Mouse (Mus musculus): ENCODE data around the gene Nrarp. TPM values are rescaled to one million over a fixed set of nuclear protein-coding genes. Genes with fewer than 3 reads are reported as not detected.

Gene Nrarp
- 9.5 TPM in 2 replicates for polyA plus RNA-seq (2015; fragmentation: Nextera tagmentation; extraction: Ambion mirVana)

DNA sequence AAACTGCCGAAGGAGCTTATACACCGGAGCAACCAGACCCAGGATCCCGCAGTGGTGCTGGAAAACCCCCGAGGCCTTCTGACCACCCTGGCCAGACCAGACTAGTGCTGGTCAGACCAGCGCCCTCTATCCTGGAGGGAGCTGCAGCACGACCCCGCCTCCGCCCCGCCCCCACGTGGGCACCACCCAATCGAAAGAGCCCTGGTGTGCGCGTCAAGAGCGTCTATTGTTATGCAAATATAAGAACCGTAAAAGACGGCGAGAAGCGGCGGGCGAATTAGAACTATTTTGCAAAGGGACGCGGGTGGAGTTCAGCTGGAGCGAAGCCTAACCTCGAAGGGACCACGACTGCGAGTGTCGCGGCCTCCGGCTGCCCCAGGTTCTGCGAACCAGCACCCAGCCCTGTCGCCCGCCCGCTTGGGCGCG, at the start of gene Nrarp:
TSS of gene Nrarp (plus strand) at position 281 of the 426 bp plus-strand sequence.
- DNase-seq (ENCODE audit: low spot score): peak; percentile 91

DNA sequence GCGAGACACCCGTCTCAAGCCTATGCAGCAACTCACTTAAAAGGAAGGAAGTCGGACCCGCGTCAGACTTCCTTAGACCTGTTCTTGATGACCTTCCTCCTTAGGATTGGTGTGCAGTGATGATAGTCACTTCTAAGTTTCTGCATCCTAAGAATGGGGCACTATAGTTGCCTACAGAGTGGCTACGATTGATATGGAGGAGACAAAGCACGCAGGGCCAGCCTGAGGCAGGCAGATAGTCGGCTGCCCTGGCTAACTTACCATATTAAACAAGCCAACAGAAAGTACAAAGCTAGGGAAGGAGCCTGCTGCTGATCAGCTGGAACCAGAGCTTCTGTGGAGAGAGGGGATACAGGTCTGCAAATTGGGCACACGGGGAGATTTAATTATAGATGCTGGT, 49.0 kb upstream of the Nrarp start:
- no peak for DNase-seq (ENCODE audit: low spot score)

DNA sequence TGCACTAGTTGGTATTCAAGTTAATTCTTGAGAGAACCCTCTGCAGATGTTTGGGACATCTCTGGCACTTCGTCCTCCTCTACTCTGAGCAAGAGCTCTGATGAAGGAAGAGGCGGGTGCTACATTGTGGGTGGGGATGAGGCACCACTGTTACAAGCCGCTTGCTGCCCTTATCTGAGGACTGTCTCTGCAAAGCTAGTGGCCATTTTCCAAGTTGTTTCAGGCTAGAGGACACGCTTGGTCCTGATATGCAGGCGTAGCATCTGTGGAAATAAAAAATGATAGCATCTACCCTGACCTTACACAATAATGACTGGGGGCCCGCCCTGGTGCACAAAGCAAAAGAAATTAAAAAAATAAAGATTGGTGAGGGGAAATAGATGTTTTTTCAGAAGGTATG, 42.7 kb upstream of the Nrarp start:
- no peak for DNase-seq (ENCODE audit: low spot score)

DNA sequence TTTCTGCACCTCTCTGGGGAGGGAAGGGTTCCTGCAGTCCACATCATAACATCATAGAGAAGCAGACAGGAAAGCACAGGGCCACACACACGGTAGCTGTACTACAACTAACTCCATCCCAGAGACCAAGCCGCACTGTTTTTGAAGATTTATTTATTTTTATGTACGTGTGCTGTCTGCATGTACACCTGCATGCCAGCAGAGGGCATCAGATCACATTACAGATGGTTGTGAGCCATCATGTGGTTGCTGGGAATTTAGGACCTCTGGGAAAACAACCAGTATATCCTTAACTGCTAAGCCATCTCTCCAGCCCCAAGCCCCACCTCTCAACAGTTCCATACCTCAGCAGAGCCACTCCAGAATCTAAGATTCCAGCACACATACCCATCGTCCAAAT, 39.4 kb upstream of the Nrarp start:
- DNase-seq (ENCODE audit: low spot score): no peak

DNA sequence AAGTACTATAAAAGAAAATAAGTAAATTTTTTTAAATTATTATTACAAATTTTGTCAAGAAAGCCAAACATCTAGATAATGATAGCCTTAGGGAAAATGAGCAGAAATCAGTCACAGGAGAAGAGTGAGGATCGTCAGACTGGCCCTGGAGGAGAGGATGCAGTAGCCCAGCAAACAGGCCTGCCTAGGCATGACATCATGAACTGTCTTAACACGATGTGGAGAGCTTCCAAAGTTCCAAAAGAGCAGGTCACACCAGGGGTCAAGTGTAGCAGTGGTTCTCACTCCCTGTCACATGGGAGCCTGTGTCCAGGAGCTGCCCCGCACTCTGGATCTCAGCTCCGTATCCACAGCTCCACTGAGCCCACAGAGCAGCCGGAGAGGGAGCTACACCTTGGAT, 38.6 kb upstream of the Nrarp start:
- DNase-seq (ENCODE audit: low spot score): no peak

DNA sequence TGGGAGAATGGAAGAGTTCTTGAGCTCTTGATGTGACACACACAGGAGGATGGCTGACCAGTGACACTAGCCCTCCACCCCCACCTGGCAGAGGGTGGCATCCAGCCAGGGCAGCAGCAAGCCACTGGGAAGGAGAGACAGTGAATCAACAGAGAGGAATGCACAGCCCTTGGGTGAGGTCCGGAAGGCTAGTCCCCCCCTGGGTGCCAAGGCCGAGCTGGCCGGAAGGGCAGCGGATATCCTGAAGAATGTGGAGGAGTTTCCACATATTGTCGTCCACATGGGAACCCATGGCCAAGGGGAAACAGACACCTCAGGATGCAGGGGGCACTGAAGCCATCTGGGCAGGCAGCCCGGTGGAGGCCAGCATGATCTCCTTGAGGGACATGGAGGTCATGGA, 35.2 kb upstream of the Nrarp start:
- no peak for DNase-seq (ENCODE audit: low spot score)

DNA sequence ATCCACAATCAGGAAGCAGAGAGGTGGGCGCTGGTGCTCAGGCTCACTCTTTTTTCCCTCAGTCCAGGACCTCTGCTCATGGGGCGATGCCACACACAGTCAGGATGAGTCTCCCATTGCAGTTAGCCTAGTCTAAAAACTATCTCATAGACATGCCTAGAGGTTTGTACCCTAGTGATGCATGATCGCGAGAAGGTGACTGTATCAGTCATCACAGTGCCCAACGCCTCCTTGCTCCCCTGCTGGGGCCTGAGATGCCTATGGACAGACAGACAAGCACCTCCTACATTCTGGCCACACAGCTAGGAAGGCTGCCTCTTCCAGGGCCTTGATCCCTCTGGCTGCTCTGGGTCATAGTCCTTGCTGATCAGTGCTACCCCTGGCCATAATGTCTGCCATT, 33.2 kb upstream of the Nrarp start:
- DNase-seq (ENCODE audit: low spot score): no peak

DNA sequence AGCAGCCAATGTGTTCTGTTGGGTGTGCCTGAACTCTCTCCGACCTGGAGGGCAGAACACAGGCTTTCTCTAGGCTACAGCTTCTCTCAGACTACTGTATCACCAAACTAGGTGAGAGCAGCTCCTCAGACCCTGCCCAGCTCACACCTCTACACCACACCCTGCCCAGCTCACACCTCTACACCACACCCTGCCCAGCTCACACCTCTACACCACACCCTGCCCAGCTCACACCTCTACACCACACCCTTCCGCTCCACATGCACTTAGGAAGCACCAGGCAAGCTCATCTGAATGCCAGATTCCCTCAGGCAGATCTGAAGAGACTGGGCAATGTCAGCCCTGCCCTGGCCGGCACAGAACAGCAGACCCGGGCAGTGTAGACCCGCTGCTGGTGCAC, 32.7 kb upstream of the Nrarp start:
- DNase-seq (ENCODE audit: low spot score): no peak

DNA sequence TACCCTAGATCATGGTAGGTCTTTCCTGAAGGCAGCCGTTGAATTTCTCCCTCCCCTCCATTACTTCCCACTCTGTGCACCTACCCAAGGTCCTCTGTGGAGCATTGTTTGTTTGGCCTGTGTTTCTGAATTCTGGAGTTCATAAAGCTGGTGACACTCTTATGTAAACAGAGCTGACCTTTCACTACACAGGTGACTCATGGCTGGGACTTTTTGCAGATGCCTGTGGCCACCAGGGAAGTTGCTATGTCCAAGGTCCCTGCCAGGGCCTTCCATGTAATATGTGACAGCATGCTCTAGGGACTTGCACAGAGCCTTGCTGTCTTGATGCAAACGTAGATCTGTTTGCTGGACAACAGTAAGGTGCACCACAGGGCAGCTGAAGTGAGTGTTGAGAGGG, 30.9 kb upstream of the Nrarp start:
- DNase-seq (ENCODE audit: low spot score): no peak

DNA sequence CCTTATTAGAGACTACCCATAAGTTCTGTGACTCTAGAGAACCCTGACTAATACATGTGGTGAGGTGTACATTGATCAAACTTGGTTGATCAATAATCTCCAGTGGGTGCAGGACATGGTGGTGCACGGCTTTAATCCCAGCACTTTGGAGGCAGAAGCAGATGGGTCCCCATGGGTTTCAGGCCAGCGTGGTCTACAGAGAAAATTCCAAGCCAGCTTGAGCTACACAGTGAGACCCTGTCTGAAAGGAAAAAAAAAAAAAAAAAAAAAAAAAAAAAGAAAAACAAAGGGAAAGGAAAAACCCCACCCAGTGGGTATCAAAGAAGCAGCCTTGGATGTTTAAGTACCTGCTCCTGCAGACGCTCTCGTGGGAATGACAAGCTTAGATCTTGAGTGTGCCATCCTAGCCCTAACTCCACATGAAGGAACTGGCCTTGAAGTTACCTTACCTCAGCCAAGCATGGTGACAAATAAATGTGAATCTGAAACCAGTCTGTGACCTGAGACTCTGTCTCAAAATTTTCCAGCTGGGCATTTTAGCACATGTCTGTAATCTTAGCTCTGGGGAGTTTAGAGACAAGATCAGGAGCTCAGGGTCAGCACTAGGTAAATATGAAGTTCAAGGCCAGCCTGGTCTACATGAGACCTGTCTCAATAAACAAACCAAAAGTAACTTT, 29.1 kb upstream of the Nrarp start:
- DNase-seq (ENCODE audit: low spot score): no peak

DNA sequence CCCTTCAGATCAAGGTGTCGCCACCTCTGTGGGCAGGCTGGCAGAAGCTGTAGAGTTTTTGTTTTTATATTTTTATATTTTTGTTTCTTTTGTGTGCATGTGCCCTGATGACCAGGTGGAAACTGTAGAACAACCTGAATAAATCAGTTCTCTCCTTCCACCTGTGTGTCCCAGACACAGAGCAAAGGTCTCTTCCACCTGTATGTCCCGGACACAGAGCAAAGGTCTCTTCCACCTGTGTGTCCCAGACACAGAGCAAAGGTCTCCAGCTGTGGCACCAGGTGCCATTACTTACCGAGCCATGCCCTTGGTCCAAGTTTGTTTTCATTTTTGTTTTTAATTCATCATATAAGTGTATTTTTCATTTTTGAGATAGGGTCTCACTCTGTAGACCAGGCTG, 24.4 kb upstream of the Nrarp start:
- DNase-seq (ENCODE audit: low spot score): no peak

DNA sequence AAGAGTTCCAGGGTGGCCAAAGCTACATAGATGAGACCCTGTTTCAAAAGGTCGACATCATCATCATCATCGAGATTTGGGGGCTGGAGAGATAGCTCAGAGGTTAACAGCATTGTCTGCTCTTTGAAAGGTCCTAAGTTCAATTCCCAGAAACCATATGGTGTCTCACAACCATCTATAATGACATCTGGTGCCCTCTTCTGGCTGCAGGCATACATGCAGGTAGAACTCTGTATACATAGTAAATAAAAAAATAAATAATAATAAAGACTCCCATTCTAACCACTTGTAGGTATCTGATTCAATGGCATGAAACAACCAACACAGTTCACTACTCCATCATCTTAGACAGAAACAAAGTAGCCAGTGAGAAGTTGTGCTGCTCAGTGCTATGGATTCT, 23.6 kb upstream of the Nrarp start:
- DNase-seq (ENCODE audit: low spot score): no peak

DNA sequence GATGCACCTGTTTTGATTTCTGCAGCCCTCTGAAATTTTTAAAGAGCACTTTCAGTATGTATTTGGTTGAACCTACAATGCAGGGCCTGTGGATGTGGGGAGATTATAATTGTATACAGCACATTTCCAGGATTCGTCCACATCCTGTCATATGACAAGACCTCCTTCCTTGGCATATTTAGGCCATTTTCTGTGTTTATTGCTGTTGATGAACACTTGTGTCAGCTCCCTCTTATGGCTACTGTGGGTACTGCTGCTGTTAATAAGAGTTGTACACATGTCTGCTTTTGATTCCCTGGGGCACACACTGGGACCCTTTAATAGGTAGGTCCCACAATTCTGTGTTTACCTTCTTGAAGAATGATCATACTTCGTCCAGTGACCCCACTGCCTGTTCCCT, 22.9 kb upstream of the Nrarp start:
- peak; percentile 71 for DNase-seq (ENCODE audit: low spot score)

DNA sequence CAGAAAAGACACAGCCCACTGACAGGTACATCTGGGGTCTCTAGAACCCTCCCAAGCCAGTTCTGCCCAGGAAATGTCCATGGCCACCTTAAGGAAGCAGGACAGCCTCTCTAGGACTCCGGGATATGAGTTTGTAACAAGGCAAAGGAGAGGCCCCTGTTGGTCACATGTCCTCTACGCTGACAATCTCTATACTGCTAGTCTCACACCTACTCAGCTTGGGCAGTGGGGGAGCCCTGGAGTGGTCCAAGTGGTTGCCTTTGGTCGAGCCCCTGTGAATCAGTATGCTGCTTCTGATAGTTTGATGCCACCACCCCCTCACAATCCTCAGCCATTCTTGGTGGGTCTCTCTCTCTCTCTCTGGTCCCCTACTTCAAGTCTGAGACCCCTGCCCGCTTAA, 13.1 kb upstream of the Nrarp start:
- no peak for DNase-seq (ENCODE audit: low spot score)

DNA sequence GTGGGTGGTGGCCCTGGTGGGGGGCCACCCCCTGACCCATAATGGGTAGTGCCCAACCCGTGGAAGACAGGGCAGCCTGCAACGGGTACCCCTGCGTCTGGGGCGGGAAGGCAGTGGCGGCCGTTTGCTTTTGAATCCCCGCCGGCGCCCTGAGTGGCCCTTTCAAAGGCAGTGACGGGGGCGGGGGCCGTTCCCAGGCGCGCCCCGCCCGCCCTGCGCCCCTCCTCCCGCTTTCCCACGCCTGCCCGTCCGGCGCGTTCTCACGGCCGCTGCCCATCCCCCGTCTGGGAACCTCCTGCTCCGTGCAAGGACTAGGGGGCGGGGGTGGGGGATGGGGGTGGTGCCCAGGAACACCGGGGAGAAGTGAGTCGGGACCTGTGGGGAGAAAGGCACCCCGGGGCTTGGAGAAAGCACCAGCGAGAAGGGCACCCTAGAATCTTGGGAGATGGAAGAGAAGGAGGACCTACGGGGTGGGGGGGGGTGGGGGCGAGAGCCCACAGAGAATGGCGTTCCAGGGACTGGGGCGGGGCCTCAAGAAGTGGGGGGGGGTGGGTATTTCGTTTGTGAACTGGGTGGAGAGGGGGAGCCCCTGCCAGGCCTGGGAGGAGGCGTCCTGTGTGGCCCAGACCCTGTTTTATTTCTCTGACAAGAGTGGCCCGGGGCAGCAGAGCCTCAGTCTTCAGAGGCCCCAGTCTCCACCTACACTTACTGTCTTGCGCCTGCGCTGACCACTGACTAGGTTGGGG, 12.5 kb upstream of the Nrarp start:
- peak; percentile 49 for DNase-seq (ENCODE audit: low spot score)

DNA sequence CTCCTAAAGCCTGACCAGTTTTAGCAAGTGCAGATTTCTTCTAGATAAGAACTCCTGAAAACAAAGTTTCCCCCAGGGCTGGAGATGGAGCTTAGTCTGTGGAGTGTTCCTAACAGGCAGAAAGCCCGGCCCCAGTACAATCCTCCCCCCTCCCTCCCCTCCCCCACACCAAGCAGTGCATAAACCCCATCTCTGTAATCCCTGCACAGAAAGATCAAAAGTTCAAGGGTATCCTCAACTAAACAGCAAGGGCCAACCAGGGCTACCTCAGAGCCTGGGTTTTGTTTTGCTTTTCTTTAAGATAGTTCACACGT, 11.9 kb upstream of the Nrarp start:
- DNase-seq (ENCODE audit: low spot score): no peak

DNA sequence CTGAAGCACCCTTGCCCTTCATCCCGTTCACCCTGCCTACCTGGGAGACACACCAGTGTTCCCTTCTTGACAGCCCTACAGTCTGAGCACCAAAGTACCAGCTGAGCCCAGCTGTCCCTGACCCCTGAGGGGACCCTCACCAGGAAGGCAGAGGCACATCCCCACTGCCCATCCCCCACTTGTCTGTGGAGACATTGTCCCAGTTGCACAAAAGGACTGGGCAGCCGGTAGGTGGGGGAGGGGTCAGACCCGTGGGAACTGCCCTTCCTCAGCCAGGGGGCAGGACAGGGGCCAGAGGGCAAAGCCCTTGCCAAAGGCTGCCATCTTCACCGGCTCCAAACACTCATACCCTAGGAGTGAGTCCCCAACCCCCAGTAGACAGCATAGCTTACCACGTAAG, 10.8 kb upstream of the Nrarp start:
- no peak for DNase-seq (ENCODE audit: low spot score)

DNA sequence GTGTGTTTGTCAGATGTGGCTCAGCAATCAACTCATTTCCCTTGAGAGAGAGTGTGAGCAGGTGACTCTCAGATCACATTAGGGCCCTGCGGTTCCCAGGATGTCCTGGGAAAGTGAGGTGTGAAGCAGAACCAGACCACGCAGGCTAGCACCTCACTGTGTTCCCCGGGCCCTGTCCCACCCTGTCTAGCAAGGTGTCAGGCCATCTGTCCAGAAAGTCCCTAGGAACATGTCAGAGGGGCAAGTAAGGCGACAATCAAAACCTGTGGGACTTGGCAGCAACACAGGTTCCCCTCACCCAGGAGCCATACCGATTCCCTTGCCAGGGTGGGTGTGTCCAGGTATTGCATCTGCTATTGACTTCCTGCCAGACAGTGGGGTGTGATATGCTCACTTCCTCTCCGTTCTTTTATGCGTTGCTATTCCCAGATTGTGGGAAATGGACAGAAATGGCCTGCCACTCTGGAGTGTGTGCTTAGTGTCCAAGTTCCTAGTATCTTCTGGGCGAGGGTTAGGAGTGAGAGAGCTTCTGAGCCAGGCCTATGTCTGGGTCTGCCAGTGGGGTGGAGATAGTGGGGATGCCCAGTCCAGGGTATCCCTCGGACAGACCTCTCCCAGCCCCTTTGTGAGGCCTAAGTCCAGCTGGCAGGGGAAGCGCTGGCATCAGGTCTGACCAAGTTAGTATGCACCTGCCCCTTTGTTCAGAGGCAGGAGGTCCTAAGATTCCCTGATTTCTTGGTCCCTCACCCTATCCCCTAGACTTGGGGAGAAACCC, 10.0 kb upstream of the Nrarp start:
- no peak for DNase-seq (ENCODE audit: low spot score)

DNA sequence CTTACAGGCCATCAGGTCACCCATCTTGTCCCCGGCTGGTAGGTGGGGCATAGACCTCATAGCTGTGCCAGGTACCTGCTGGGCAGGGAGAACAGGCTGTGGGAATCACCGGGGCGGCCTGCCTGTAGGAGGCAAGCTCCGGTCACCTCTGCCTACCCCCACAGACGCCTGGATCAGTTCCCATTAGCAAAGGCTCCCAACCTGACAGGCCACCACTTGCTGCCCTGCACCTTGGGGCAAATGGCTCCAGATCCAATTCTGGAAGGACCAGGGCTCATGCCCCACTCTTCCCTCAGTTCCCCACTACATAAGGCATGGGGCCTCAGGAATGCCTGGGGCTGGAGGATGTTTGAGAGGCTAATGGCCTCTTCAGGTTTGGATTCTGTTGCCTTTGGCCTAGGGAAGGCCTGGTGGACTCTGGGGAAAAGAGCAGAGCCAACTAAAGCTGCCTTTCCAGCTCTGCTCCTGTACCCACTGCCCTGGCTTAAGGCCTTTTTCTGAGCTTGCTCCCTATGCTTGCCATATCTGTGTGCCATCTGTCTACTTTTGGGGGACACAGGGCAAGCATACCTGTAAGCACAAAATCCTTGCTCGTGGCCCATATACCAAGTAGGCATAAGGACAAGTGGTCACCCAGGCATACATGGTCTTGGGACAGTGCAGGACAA, 9.3 kb upstream of the Nrarp start:
- no peak for DNase-seq (ENCODE audit: low spot score)

DNA sequence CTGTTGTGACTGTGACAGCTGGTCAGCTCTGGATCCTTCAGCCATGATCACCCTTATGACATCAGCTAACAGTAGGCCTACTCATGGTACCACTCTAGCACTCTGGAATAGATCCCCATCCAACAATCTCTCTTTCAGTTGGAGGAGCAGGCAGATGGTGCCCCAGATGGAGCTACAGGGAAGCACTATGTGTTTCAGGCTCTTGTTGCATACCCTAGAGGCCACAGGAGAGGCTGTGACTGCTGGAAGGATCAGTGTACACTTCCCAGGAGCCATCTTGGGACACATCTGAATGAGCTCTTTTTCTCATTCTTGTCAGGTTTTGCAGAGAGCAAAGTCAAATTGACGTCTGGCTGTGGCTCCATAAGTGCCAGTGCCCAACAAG, 8.8 kb upstream of the Nrarp start:
- no peak for DNase-seq (ENCODE audit: low spot score)

DNA sequence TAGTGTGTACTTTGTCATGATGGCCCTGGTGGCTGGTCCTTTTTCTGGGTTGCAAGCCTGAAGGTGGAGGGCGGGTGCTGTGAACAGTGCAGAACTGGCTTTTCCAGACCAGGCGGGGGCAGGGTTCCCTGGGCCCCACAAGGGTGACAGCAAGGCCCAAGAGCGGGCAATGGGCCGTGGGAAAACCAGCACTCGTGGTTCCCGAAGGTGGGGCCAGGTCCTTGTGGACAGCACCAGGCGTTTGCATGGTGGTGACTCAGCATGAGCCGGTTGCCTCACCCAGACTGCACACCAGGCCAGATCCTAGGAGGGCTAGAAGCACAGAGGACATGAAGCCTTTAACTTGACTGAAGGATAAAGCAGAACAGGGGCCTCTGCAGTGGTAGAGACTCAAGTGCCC, 7.9 kb upstream of the Nrarp start:
- DNase-seq (ENCODE audit: low spot score): no peak

DNA sequence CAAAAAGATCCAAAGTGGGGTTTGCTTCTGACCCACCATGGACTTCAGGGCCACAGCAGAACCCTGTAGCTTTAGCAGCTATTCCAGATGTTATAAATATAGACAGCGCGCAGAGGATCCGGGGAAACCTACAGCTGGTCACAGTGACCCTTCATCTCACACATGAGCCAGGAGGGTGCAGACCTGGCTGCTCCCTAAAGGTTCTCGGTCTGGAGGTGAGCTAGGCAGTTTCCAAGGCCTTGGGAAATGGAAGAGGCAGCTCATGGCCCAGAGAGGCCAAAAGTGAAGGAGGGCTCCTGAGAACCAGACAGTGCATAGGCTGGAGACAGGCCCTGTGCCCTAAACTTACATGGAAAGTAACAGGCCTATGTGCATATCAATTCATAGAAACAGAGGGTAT, 6.7 kb upstream of the Nrarp start:
- DNase-seq (ENCODE audit: low spot score): no peak

All from thymus, postnatal 0 days (tissue).